Mouse (Mus musculus) kidney, adult 2 months (tissue): ENCODE measurements around the gene Mettl3.

Experiments used
- CTCF ChIP-seq: fragments of 200-500 bp; conservative IDR thresholded peaks from 2 replicates; pipeline ENCODE4 v1.5.1; 2011; ENCODE audit warnings: low read depth, mild to moderate bottlenecking, control low read depth, low read length, moderate library complexity, mixed read lengths; ENCODE audit not compliant: insufficient read depth, insufficient read length
- POLR2A ChIP-seq: fragments of 200-500 bp; IDR thresholded peaks from one replicate; pipeline ENCODE4 v1.6.1; 2011; ENCODE audit warnings: low read depth, low read length, control low read depth

- TF ChIP-seq CTCF = no peak
- TF ChIP-seq POLR2A = no peak
Observed at GRCm38 (mm10) chr14:52277210-52277609, 27.7 kb downstream of the Mettl3 start.
